Mouse (Mus musculus): ENCODE results near the gene Ppp1r9b. TPM values are rescaled to one million over a fixed set of nuclear protein-coding genes. Genes with fewer than 3 reads are reported as not detected.
"Not testable (repeated sequence)": the region's sequence is repeated elsewhere in the genome, so short reads cannot be mapped to it uniquely, and the experiment has no call there.

The Ppp1r9b gene
- polyA plus RNA-seq, 1 experiment from 2014 or later = 70.2 TPM

- DNase-seq (ENCODE audit: low read depth, low spot score) = no peak
- in situ Hi-C loops (cut with MboI; ENCODE audit: low pct_unique_long_range_greater_than_20kb) = no loop called here
- no peak for ATAC-seq
- POLR2A ChIA-PET = no interaction called here
- TF ChIP-seq CTCF (IDR thresholded peaks at IDR 0.05) = no peak
- CTCF ChIA-PET = interaction anchor here (1.0 kb wide), 1 partner anchor 18 kb away, joined by 3 read pairs; no protein-coding TSS in a partner anchor
- H3K27me3 ChIP-seq = no peaks in the 10 kb centered on the region
These were observed 32.6 kb upstream of the Ppp1r9b start for GRCm38 (mm10) chr11:94958065-94958858.

- DNase-seq (ENCODE audit: low read depth, low spot score) = no peak
- CTCF ChIA-PET = interaction anchor here (1.1 to 1.5 kb wide), 3 partner anchors 8 to 96 kb away, joined by 3 to 6 read pairs (median 5); no protein-coding TSS in a partner anchor
- in situ Hi-C loops (cut with MboI; ENCODE audit: low pct_unique_long_range_greater_than_20kb) = loop anchor here (5.0 kb wide), 1 partner anchor 1430 kb away; no protein-coding TSS in a partner anchor
These were observed 28.2 kb upstream of the Ppp1r9b start for GRCm38 (mm10) chr11:94962534-94963101.

GRCm38 (mm10) chr11:94967419-94967818, 23.4 kb upstream of the Ppp1r9b start, which contains the start of gene Hils1:
Hils1 (plus strand) TSS chr11:94967593.
- CTCF ChIA-PET = interaction anchor here (1.4 to 1.9 kb wide), 2 partner anchors 28 to 30 kb away, joined by 4 to 5 read pairs; no protein-coding TSS in a partner anchor
- DNase-seq (ENCODE audit: low read depth, low spot score) (no peak), ATAC-seq (no peak)
- POLR2A ChIA-PET = no interaction called here
- H3K27me3 ChIP-seq = no peaks in the 10 kb centered on the region
- in situ Hi-C loops (cut with MboI; ENCODE audit: low pct_unique_long_range_greater_than_20kb) = no loop called here
- TF ChIP-seq CTCF (IDR thresholded peaks at IDR 0.05) = no peak

More at GRCm38 (mm10) chr11:94962534-94963101, 28.2 kb upstream of the Ppp1r9b start:
- H3K27me3 ChIP-seq = no peaks in the 10 kb centered on the region
- TF ChIP-seq CTCF (IDR thresholded peaks at IDR 0.05) = no peak
- POLR2A ChIA-PET = interaction anchor here (0.6 kb wide), 1 partner anchor 18 kb away, joined by 3 read pairs; no protein-coding TSS in a partner anchor
- no peak for ATAC-seq

GRCm38 (mm10) chr11:94968187-94968586, 22.6 kb upstream of the Ppp1r9b start:
- in situ Hi-C loops (cut with MboI; ENCODE audit: low pct_unique_long_range_greater_than_20kb) = no loop called here
- ChIA-PET CTCF (interaction anchor here (1.4 to 1.9 kb wide), 3 partner anchors 11 to 31 kb away, joined by 4 to 5 read pairs (median 5); no protein-coding TSS in a partner anchor), POLR2A (no interaction called here)
- no peaks in the 10 kb centered on the region for H3K27me3 ChIP-seq
- DNase-seq (ENCODE audit: low read depth, low spot score) (no peak), ATAC-seq (no peak)
- TF ChIP-seq CTCF (IDR thresholded peaks at IDR 0.05) = no peak

- ChIA-PET POLR2A (interaction anchor here (0.6 kb wide), 1 partner anchor 91 kb away, joined by 4 read pairs; no protein-coding TSS in a partner anchor), CTCF (interaction anchor here (0.9 to 3.5 kb wide), 12 partner anchors 8 to 103 kb away, joined by 3 to 23 read pairs (median 5); partner anchors contain the start of gene Ppp1r9b)
- in situ Hi-C loops (cut with MboI; ENCODE audit: low pct_unique_long_range_greater_than_20kb) = loop anchor here (5.0 kb wide), 1 partner anchor 32 kb away; the partner anchor contains the start of gene Col1a1
- not testable (repeated sequence) for H3K27me3 ChIP-seq; DNase-seq (ENCODE audit: low read depth, low spot score); ATAC-seq
These were observed 21.1 kb upstream of the Ppp1r9b start for GRCm38 (mm10) chr11:94969709-94970108.

GRCm38 (mm10) chr11:94970210-94970943, 20.5 kb upstream of the Ppp1r9b start:
- in situ Hi-C loops (cut with MboI; ENCODE audit: low pct_unique_long_range_greater_than_20kb) = loop anchor here (5.0 kb wide), 1 partner anchor 33 kb away; the partner anchor contains the start of gene Col1a1
- POLR2A ChIA-PET = interaction anchor here (0.6 kb wide), 1 partner anchor 92 kb away, joined by 4 read pairs; no protein-coding TSS in a partner anchor
- H3K27me3 ChIP-seq = no peaks in the 10 kb centered on the region
- DNase-seq (ENCODE audit: low read depth, low spot score) (no peak), ATAC-seq (no peak)
- peak; percentile 77 for TF ChIP-seq CTCF (IDR thresholded peaks at IDR 0.05)
- CTCF ChIA-PET = interaction anchor here (0.7 to 3.5 kb wide), 12 partner anchors 8 to 135 kb away, joined by 3 to 23 read pairs (median 5); partner anchors contain the start of gene Ppp1r9b

GRCm38 (mm10) chr11:94971895-94972615, 18.8 kb upstream of the Ppp1r9b start:
- no peaks in the 10 kb centered on the region for H3K27me3 ChIP-seq
- DNase-seq (ENCODE audit: low read depth, low spot score) = no peak
- ATAC-seq = no peak
- POLR2A ChIA-PET = interaction anchor here (0.5 kb wide), 1 partner anchor 19 kb away, joined by 4 read pairs; the partner anchor contains the start of gene Ppp1r9b
- in situ Hi-C loops (cut with MboI; ENCODE audit: low pct_unique_long_range_greater_than_20kb) = loop anchor here (5.0 kb wide), 1 partner anchor 35 kb away; the partner anchor contains the start of gene Col1a1
- no peak for TF ChIP-seq CTCF (IDR thresholded peaks at IDR 0.05)
- CTCF ChIA-PET = interaction anchor here (1.2 to 3.5 kb wide), 2 partner anchors 31 to 35 kb away, joined by 4 to 23 read pairs; no protein-coding TSS in a partner anchor

- POLR2A ChIA-PET = interaction anchor here (0.8 kb wide), 1 partner anchor 17 kb away, joined by 3 read pairs; no protein-coding TSS in a partner anchor
- TF ChIP-seq CTCF (IDR thresholded peaks at IDR 0.05) = no peak
- ATAC-seq (no peak), DNase-seq (ENCODE audit: low read depth, low spot score) (no peak)
- in situ Hi-C loops (cut with MboI; ENCODE audit: low pct_unique_long_range_greater_than_20kb) = loop anchor here (5.0 kb wide), 1 partner anchor 36 kb away; the partner anchor contains the start of gene Col1a1
- no peaks in the 10 kb centered on the region for H3K27me3 ChIP-seq
- CTCF ChIA-PET = interaction anchor here (1.2 to 3.5 kb wide), 2 partner anchors 31 to 36 kb away, joined by 4 to 23 read pairs; no protein-coding TSS in a partner anchor
These were observed 17.9 kb upstream of the Ppp1r9b start for GRCm38 (mm10) chr11:94972887-94973286.

GRCm38 (mm10) chr11:94973313-94973712, 17.5 kb upstream of the Ppp1r9b start:
- ATAC-seq (no peak), DNase-seq (ENCODE audit: low read depth, low spot score) (no peak)
- H3K27me3 ChIP-seq = no peaks in the 10 kb centered on the region
- in situ Hi-C loops (cut with MboI; ENCODE audit: low pct_unique_long_range_greater_than_20kb) = loop anchor here (5.0 kb wide), 1 partner anchor 36 kb away; the partner anchor contains the start of gene Col1a1
- POLR2A ChIA-PET = interaction anchor here (0.8 kb wide), 1 partner anchor 17 kb away, joined by 3 read pairs; no protein-coding TSS in a partner anchor
- no peak for TF ChIP-seq CTCF (IDR thresholded peaks at IDR 0.05)
- CTCF ChIA-PET = no interaction called here
